Mouse (Mus musculus) cerebellum, adult 11-12 months (tissue): ENCODE results near the gene Hmcn1.

Experiments used
- DNase-seq: peaks from one replicate; pipeline ENCODE4 v3.0.0; 2022

Hmcn1 gene

DNA sequence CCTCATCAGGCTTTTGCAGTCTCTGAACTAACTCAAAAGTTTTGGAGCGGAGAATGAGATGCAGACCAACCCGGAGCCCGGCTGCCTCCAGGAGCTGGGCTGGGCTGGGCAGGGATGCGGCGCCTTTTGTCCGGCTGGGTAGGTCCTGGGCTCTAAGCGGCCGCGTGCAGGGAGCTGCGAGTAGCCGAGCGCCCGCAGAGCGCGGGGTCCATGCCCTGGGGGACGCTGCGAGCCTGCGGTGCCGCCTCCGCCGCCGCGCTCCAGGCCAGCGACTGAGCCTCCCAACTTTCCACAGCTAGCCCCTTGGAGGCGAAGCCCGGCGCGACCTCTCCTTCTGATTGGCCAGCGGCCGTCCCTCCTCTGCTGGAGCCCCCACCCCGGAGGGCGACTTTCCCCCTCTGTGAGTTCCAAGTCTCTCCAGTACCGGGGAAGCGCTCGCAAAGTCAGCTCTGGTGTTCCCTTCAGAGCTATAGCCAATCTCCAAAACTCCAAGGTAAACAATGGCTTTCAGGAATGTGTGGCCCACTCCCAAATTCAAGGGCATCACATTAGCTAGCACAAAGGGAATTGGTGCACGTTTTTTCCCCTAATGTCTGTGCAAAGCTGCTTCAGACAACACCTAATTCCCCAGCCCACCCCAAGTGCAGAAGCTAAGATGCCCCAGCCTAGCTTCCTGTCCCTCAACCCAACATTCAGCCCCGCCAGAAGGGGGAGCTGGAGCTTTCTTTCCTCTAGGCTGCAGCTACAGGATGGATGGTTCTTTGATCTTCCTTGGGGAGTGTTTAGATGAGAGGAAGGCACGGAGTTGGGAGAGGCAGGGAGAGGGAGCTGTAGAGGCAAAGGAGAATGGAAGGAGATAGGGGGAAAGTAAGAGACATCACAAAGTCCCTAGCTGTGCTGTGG, at the start of gene Hmcn1:
Hmcn1 (minus strand) TSS at position 274 of the 903 bp plus-strand sequence.
- DNase-seq, result no peak

GRCm38 (mm10) chr1:151040945-151041649, 47.9 kb upstream of the Hmcn1 start:
- DNase-seq, result no peak

DNA sequence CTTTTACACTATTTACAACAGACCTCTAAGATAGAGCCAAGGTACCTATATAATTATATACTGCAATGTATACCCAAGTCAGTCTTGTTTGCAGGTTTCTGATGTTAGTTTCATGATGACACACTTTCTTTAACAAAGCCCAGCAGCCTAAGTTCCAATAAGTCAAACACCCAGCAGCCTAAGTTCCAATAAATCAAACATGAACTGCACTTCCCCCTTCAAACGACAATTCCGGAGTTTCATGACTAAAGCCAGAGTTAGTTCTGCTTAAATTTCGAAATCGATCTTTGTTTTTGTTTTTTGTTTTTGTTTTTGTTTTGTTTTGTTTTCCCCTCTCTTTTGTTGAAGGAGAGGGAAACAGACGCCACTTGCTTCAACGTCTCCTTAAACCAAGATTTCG, 47.1 kb upstream of the Hmcn1 start:
- DNase-seq, result no peak

DNA sequence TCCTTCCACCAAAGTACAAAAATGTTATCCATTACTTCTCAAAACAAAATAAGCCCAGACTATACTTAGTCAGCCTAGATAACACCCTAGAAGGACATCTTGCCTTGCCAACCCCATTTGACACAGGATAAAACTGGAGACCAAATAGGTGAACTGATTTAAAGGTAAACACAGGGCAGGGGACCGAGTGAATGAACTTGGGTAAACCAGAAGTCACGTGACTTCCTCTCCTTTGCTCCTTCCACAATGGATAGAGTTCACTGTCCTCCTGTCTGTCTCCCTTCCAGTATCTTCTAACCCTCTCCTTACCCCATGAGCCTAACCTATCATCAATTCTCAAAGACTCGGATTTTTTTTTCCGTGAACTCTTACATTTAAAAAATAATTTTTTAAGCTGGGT, 46.0 kb upstream of the Hmcn1 start:
- no peak for DNase-seq

DNA sequence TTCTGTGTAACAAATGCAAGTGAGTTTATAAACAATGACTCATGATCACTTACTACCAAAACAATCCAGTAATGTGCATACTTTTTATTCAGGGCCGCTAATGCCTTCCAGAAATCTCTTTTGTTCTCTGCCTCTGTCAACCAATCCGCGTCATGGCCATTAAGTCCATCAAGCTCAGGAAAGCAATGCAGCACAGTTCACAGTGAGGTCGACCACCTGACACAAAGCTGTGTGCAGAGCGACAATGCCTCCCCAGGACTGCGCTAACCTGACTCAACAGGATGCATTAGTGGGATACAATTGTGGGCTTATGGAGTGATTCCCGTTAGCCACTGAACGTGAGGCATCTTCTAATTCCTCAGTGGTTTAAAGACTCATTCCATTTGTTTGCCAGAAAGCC, 45.3 kb upstream of the Hmcn1 start:
- no peak for DNase-seq

- no peak for DNase-seq
Observed at GRCm38 (mm10) chr1:151036405-151036985, 43.3 kb upstream of the Hmcn1 start.

GRCm38 (mm10) chr1:151035766-151036165, 42.5 kb upstream of the Hmcn1 start:
- no peak for DNase-seq

GRCm38 (mm10) chr1:151034993-151035592, 41.9 kb upstream of the Hmcn1 start:
- no peak for DNase-seq

GRCm38 (mm10) chr1:151033291-151033690, 40.1 kb upstream of the Hmcn1 start:
- DNase-seq, result no peak

GRCm38 (mm10) chr1:151031581-151031980, 38.3 kb upstream of the Hmcn1 start:
- DNase-seq, result no peak

GRCm38 (mm10) chr1:151031086-151031485, 37.9 kb upstream of the Hmcn1 start:
- no peak for DNase-seq

- DNase-seq, result no peak
Observed at GRCm38 (mm10) chr1:151025049-151025773, 32.0 kb upstream of the Hmcn1 start.

DNA sequence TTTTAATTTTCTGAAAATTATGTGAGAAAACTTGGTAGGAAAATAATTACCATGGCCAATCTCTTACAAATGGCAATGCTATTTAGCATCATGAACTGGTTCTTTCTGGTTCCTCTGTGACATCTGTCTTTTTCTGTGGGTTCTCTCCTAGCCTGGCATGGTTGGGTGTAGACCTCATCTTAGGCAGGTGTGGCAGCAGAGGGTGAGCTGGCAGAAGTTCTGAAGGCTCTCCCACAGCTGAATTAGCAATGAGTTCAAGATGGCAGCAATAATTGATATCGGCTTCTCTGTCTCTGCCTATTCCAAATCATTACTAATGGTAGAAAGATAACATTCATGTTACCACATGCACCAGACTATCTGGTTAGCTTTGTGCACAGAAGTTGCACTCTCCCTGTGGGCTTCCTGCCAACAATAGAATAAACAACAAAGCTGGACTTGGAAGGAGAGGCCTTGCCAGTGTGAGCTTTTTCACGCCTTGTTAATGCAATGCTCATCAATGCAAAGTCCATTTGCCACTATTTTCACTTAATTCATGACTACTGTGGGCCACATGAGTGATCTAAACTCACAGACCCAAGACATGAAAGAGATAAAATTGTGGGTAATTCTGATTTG, 26.1 kb upstream of the Hmcn1 start:
- no peak for DNase-seq

GRCm38 (mm10) chr1:151011056-151011455, 17.8 kb upstream of the Hmcn1 start:
- peak; percentile 12 for DNase-seq

GRCm38 (mm10) chr1:151009115-151009797, 16.0 kb upstream of the Hmcn1 start:
- peak; percentile 8 for DNase-seq

GRCm38 (mm10) chr1:151007747-151008146, 14.5 kb upstream of the Hmcn1 start:
- no peak for DNase-seq

DNA sequence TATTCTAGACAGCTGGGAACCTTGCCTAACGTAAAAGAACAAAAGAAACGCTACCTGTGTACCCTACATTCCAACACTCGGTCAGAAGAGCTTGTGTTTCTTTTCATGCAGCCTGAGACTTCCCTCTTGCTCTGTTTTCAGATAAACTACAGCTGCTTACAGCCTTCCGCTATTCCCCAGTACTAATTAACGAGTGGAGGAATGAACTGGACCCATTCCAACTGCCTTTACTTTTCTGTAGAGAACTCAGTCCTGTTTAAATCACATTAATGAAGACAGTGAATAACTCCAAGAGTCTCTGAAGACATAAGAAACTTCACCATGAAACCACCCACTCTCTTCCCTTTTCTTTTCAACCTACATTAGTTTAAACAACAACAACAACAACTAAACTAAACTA, 10.8 kb upstream of the Hmcn1 start:
- DNase-seq, result no peak

GRCm38 (mm10) chr1:151001868-151002428, 8.7 kb upstream of the Hmcn1 start:
- no peak for DNase-seq

GRCm38 (mm10) chr1:151000714-151001113, 7.5 kb upstream of the Hmcn1 start:
- no peak for DNase-seq

- DNase-seq, result no peak
Observed at GRCm38 (mm10) chr1:150994612-150995011, 1.4 kb upstream of the Hmcn1 start.

DNA sequence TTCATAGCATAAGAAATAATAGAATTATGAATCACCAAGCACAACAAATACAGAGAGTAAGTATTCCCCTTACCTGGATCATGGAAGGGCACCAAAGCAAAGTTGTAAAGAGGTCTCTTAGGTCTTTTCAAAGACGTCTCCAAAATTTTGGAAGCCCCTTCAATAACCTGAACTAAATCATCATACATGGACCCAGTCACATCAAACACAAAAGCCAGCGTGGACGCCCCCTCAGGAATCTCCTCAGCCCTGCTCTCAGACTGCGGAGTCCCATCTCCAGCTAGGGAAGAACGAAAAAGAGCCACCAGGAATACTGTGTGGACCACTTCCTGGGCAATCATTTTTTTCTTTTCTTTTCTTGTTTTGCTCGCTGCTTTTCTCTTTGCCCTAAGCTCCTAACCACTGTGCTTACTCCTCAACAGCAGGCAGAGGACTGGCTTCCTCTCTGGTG, 499 bp downstream of the Hmcn1 start:
- DNase-seq, result no peak
